Mouse (Mus musculus) T-helper 1 cell (primary cell): ENCODE measurements around the gene Fgf22.
"Not testable (repeated sequence)": the region's sequence is repeated elsewhere in the genome, so short reads cannot be mapped to it uniquely, and the experiment has no call there.

Source experiments
- in situ Hi-C: fragments of 300-600 bp; cut with MboI, MseI; formaldehyde crosslinking; loops from one replicate; pipeline ENCODE4 v1.15.1; 2025; ENCODE audit warnings: high pct_unique_total_duplicates

The Fgf22 gene

DNA sequence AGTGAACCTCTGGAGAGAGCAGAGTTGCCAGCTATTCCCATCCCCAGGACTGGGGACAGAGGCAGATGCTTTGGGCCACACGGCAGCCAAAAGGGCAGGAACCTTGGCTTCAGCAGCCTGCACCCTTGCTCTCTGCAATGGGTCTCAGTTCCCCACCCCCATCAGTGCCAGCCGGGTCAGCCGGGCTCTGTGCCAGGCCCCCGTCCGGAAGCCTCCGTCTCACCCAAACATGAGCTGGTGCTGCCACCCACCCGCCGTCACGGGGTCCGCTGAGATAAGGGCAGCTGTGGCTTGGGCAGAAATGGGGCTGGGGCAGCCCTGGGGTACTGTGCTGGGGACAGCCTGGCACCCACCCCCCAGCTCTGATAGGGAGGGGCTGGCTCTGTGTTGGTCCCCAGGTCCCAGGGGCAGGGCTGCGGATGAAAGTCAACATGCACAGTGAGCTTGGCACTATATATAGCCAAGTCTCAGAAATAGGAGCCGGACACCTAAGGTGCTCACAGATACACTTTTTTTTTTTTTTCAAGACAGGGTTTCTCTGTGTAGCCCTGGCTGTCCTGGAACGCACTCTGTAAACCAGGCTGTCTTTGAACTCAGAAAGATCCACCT lies 25.4 kb upstream of the Fgf22 start:
- in situ Hi-C loops = no loop called here

- in situ Hi-C loops = no loop called here
Observed at GRCm38 (mm10) chr10:79732500-79732899, 22.4 kb upstream of the Fgf22 start.

- in situ Hi-C loops = no loop called here
Observed at GRCm38 (mm10) chr10:79733847-79734246, 21.0 kb upstream of the Fgf22 start.

- in situ Hi-C loops = no loop called here
Observed at GRCm38 (mm10) chr10:79735361-79735760, 19.5 kb upstream of the Fgf22 start.

GRCm38 (mm10) chr10:79736706-79737105 lies 18.2 kb upstream of the Fgf22 start:
- in situ Hi-C loops = no loop called here

DNA sequence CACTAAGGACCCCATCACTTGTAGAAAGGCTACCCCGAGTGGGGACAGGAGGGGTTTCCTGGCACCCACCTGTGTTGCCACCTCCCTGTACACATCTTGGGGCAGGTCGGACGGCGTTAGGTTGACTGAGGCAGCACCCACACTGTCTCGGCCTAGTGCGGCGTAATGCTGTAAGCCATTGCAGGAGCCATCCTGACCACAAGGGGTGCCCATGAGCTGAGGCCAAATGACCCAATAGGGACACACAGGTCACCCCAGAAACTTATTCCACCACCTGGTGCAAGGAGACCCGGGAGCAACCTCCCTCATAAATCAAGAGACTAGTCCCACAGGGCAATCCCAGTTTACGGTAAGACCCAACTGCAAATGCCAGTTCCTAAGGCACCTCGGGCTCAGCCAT lies 16.6 kb upstream of the Fgf22 start:
- in situ Hi-C loops = no loop called here

DNA sequence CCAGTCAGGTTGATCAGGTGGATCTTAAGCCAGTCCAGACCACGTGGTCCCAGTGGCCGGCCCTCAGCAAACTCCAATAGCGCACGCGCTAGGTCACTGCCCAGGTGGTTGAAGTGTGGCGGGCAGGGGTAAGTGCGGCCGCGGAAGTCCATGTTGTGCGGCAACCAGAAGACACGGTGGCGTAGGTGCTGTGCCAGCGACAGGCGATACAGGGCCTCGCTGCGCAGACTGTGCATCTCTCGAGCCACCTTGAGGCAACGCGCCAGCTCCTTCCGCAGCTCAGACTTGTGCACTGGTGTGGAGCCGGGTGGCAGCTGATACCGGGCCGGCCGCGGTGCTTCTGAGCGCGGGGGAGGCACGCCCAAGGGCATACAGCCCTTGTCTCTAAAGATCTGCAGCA lies 15.6 kb upstream of the Fgf22 start:
- in situ Hi-C loops = no loop called here

- in situ Hi-C loops = no loop called here
Observed at GRCm38 (mm10) chr10:79740863-79741262, 14.0 kb upstream of the Fgf22 start.

DNA sequence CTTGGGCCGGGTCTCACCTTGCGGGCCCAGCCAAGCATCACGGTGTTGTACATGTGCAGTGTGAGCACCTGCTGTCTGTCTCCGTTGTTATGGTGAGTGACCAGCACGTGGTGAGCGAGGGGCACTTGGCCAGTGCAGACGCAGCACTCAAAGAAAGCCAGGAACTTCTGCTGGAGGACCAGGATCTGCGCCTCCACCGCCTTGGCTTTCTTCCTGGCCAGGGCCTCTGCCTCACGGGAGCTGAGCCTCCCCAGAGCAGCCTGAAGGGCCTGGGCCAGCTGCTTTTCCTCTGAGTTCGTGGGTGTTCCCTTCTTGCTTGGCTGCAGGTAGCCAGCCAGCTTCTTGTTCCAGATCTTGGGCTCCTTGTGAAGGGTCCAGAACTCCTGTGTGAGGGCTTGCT lies 11.7 kb upstream of the Fgf22 start:
- in situ Hi-C loops = no loop called here

DNA sequence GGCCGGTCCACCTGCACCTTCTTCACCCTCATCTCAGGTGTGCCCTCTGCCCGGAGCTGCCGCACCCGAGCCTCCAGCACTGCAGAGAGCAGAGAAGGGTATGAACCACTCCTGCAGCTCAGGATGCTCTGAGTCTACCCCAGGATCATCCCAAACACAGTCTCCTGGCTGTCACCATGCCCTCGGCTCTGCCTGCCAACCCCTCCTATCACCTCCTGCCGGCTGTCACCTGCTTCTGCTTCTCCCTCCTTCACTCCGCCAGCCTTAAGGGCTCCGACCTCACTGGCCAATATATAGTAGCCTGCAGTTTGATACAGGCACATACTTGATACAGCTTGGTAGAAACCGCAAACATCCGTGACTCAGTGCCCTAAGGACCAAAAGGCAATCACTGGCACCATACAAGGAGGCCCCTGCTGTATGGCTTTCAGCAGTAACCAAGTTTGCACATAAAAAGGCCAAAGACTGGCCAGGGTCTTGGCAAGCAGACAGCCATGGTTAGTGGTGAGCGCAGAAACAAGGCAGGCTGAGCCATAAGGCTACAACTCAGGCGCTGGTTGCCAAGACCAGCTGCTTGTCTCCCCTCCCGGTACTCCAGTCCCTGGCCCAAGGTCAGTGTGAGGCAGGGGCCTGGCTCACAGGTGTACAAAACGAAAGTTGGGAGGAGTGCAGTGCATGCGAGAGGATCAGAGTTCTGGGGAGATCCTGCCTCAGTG lies 11.1 kb upstream of the Fgf22 start:
- in situ Hi-C loops = no loop called here

GRCm38 (mm10) chr10:79745411-79745810 lies 9.5 kb upstream of the Fgf22 start:
- in situ Hi-C loops = no loop called here

DNA sequence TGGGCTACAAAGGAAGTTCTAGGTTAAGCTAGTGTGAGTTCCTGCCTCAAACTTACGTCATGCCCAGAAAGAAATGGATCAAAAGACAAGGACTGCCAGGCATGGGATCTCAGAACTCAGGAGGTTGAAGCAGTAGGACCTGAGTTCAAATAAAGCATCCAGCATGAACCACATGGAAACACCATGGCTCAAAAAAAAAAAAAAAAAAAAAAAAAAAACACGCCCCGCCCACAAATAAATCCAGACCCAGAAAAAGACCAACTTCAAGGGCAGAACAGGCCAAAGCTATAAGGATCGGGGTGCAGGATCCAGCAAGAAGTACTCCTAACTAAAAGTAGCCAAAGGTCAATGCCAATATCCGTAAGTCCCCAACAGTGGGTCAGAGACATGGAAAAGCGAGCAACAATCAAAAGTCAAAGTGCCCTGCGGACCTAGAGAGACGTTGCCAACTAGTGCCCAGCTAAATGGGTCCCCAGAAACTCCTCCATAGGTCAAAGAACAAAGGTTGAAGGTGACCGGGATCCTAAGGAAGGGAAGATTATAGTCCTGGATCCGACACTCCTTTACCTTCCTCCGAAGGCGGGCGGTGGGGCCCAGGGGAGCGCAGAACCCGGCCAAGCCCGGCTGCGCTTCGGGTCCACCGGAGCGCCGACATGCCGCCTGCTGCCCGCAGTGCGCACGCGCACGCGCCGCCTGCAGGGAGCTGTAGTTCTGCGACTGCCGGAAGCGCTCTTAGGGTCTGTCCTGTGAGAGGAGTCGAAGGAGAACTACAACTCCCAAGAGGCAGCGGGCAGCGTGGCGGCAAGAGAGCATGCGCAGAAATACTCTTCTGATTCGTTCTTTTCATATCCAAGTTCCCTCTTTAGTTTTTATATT lies 8.7 kb upstream of the Fgf22 start, which contains the start of gene Polrmt:
Gene Polrmt, minus strand, starts transcription at position 684 of the 876 bp plus-strand sequence.
- in situ Hi-C loops = no loop called here

DNA sequence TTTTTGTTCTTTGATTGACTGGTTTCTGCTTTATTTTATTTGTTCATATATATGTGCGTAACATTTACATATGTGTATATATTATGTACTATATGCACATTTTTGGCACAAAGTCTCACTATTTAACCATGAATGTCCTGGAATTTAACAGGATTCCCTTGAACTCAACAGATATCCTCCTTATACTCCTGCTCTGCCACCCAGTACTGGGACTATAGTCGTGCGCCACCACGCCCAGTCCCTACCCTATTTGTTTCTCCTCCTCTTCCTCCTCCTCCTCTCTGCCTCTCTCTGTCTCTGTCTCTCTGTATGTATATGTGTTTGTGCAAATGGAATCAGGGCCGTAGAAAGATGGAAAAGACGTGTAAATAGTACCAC lies 8.1 kb upstream of the Fgf22 start:
- in situ Hi-C loops = no loop called here

DNA sequence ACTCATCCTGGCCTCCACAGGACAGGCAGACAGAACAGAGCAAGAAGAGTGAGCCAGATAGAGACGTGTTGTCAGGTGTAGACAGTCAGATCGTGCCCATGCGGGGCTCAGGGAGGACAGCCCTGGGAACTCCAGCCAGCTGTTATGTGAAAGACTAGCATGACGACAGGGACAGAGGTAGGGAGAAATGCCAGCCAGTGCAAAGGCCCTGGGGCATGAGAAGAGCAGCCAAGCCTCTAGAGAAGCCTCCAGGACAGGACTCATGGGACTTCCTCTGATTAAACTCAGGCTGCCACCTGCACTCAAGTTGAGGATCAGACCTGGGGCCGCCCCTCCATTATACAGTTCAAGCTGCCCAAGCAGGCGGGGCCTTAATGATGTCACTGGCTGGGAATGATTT lies 6.4 kb upstream of the Fgf22 start:
- in situ Hi-C loops = no loop called here

GRCm38 (mm10) chr10:79755854-79756253 lies 978 bp downstream of the Fgf22 start:
- in situ Hi-C loops = no loop called here

GRCm38 (mm10) chr10:79756660-79757059 lies 1.8 kb downstream of the Fgf22 start:
- in situ Hi-C loops = no loop called here

DNA sequence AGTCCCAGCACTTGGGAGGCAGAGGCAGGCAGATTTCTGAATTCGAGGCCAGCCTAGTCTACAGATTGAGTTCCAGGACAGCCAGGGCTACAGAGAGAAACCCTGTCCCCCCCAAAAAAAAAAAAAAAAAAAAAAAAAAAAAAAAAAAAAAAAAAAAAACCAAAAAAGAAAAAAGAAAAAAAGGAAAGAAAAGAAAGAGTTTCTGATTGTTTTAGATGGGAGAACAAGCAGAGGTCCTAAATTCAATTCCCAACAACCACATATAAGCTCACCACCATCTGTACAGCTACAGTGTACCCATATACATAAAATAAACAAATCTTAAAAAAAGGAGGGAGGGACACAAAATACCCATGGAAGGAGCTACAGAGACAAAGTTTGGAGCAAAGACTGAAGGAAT lies 4.8 kb downstream of the Fgf22 start:
- in situ Hi-C loops = not testable (repeated sequence)

DNA sequence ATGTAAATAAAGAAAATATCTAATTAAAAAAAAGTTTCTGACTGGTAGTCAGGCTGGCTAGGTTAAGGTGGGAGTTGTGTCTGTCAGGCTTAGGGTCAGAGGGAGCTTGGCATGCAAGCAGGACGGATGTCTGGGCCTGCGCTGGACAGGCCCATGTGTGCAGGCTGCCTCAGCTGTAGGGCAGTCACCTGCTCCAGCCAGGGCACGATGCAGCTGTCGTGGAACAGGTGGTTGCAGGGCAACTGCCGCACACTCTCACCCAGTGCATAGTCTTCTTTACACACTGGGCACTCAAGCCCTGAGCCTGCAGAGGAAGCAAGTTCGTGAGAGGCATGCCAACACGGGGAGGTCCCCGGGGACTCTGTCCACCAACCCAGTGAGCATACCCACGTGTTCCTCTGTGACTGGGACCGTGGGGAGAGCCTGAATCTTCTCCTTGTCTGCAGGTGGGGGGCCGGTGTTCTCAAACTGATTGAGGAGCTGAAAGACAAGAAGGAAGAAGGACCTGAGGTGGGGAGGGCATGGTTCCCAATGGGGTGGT lies 5.8 kb downstream of the Fgf22 start:
- in situ Hi-C loops = no loop called here

GRCm38 (mm10) chr10:79762875-79763274 lies 8.0 kb downstream of the Fgf22 start:
- in situ Hi-C loops = no loop called here

DNA sequence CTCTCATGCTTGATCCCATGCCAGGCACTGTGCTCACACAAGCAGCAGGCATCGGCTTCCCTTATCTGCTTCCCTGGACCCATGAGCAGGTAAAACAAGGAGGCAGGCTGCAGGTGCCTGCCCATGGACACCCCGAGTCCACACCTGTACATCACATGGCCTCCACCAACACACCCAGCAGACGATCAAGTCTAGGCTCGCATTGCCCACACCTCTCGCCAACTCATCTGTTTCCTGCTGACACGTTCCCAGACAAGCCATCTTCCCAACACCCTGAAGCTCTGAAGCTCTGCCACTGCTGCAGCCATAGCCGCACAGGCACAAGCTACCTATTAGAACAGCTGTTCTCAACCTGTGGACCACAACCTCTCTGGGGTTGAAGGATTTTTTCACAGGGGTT lies 9.4 kb downstream of the Fgf22 start:
- in situ Hi-C loops = no loop called here

GRCm38 (mm10) chr10:79765228-79765745 lies 10.4 kb downstream of the Fgf22 start:
- in situ Hi-C loops = no loop called here

GRCm38 (mm10) chr10:79766001-79766507 lies 11.2 kb downstream of the Fgf22 start:
- in situ Hi-C loops = no loop called here
